Mouse (Mus musculus) kidney, postnatal 0 days (tissue): ENCODE data around the gene Adam1b. TPM values are rescaled to one million over a fixed set of nuclear protein-coding genes. Genes with fewer than 3 reads are reported as not detected.

Source experiments
- ATAC-seq: fragments of 200-750 bp; cut with Nextera tagmentation; replicated peaks from 2 replicates; pipeline ENCODE4 v1.8.0; 2017; ENCODE audit warnings: low read depth, moderate number of reproducible peaks, moderate TSS enrichment, moderate library complexity; ENCODE audit not compliant: low FRiP score
- DNase-seq: peaks from one replicate; pipeline ENCODE4 v3.0.0-alpha.2; 2016; ENCODE audit warnings: low spot score
- H3K27ac ChIP-seq: fragments of 300-500 bp; sonication (generic); 2 replicates; pipeline ENCODE4 v1.5.1; 2014; ENCODE audit warnings: mild to moderate bottlenecking
- H3K27me3 ChIP-seq: fragments of 300-500 bp; sonication (generic); 2 replicates; pipeline ENCODE4 v1.6.1; 2014; ENCODE audit warnings: low read length, mixed read lengths; ENCODE audit not compliant: insufficient read depth
- H3K36me3 ChIP-seq: fragments of 300-500 bp; sonication (generic); 2 replicates; pipeline ENCODE4 v1.6.1; 2014; ENCODE audit warnings: low read length, mixed read lengths; ENCODE audit not compliant: insufficient read depth
- H3K4me1 ChIP-seq: fragments of 300-500 bp; sonication (generic); replicated peaks from 2 replicates; pipeline ENCODE4 v1.6.1; 2014; ENCODE audit warnings: antibody characterized with exemption, low read length, mixed read lengths; ENCODE audit not compliant: insufficient read depth
- H3K4me2 ChIP-seq: fragments of 300-500 bp; sonication (generic); 2 replicates; pipeline ENCODE4 v1.6.1; 2014; ENCODE audit warnings: mild to moderate bottlenecking, low read length, moderate library complexity, mixed read lengths
- H3K4me3 ChIP-seq: fragments of 300-500 bp; sonication (generic); replicated peaks from 2 replicates; pipeline ENCODE4 v1.5.1; 2014; ENCODE audit warnings: low read depth, low read length
- H3K9ac ChIP-seq: fragments of 300-500 bp; sonication (generic); 2 replicates; pipeline ENCODE4 v1.6.1; 2014; ENCODE audit warnings: low read depth, low read length
- H3K9me3 ChIP-seq: fragments of 300-500 bp; sonication (generic); replicated peaks from 2 replicates; pipeline ENCODE4 v1.6.1; 2016; ENCODE audit warnings: low read length, inconsistent platforms, mixed read lengths
- CTCF ChIP-seq: IDR thresholded peaks from 2 replicates; pipeline ENCODE4 v1.5.1; 2016; ENCODE audit warnings: antibody characterized with exemption, low read depth, mild to moderate bottlenecking, moderate library complexity
- WGBS: fragments of 180-500 bp; shearing (Covaris S2); extraction: QIAGEN DNeasy Blood & Tissue Kit; methylation state at CpG from one replicate; pipeline ENCODE4 v1.1.7; 2014; 5-methylcytosine and 5-hydroxymethylcytosine counted together
- polyA plus RNA-seq: library from polyadenylated mRNA; unstranded; fragments of >200 nt; fragmentation: Nextera tagmentation; extraction: Ambion mirVana; gene quantifications from 2 replicates; pipeline ENCODE4 v1.2.1, GENCODE M21; 2015

Adam1b gene
- polyA plus RNA-seq, 1 experiment from 2014 or later = 0.12 TPM

DNA sequence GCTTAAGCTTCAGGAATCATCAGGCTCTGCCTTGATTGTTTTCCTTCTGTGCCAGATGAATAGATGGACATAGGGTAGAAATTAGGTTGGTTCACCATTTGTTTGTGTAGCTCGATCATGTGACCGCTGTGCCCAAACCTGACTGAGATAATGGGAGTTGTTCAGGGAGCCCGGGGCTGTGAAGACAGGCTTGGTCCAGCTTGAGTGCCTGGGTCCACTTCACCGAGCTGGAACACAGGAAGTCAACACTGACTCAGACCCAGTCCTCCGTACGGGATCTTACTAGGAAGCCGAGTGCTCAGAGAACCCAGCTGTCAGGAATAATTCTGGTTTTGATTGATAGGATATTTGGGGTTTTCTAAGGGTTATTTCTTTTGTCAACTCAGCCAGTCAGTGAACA, 28.6 kb downstream of the Adam1b start:
- no peak for DNase-seq
- Histone ChIP-seq H3K27ac (no peak overlapping the region), H3K27me3 (no peaks in the 10 kb centered on the region), H3K36me3 (no peaks in the 10 kb centered on the region), H3K9me3 (no peaks in the 10 kb centered on the region), H3K9ac (no peak overlapping the region), H3K4me2 (no peak overlapping the region), H3K4me1 (no peaks in the 10 kb centered on the region), H3K4me3 (no peak overlapping the region)
- WGBS = 56% methylated on average over 7 of the region's 7 CpGs
- TF ChIP-seq CTCF = no peak
- ATAC-seq = no peak

DNA sequence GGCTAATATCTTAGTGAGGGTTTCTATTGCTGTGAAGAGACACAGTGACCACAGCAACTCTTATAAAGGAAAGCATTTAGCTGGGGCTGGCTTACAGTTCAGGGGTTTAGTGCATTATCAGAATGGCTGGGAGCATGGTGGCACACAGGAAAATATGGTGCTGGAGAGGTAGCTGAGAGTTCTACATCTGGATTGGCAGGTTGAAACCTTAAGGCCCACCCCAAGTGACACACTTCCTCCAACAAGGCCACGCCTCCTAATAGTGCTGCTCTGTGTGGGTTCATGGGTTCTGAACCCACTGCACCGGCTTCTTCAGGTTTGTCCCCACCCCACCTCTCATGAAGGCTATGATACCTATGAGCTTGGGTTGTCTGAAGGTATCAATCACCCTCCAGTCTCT, 30.8 kb downstream of the Adam1b start:
- Histone ChIP-seq H3K9me3 (no peaks in the 10 kb centered on the region), H3K36me3 (no peaks in the 10 kb centered on the region), H3K4me1 (no peaks in the 10 kb centered on the region), H3K4me2 (no peak overlapping the region), H3K4me3 (no peak overlapping the region), H3K27me3 (no peaks in the 10 kb centered on the region), H3K9ac (no peak overlapping the region), H3K27ac (no peak overlapping the region)
- ATAC-seq = no peak
- no peak for DNase-seq
- TF ChIP-seq CTCF = no peak
- WGBS = 79% methylated on average over 2 of the region's 2 CpGs

DNA sequence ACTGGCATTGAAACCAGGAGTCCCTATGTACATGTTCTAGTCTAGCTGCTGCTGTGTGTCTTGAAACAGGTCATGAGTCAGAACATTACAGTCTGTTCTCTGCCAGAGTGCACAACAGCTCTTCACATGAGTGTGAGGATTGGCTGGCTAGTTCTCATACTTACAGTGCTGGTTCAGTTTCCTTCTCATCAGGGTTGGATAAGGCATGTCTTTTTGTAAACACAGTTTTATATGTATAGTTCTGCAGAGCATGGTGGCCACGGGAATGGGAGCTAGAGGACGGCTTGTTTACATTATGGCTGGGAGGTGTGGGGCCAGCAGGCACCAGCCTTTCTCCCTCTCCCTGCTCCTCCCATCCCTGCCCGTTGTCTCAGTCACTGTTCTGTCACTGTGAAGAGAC, 33.7 kb downstream of the Adam1b start:
- Histone ChIP-seq H3K27ac (no peak overlapping the region), H3K4me3 (no peak overlapping the region), H3K4me2 (no peak overlapping the region), H3K27me3 (no peaks in the 10 kb centered on the region), H3K4me1 (no peaks in the 10 kb centered on the region), H3K36me3 (no peaks in the 10 kb centered on the region), H3K9ac (no peak overlapping the region), H3K9me3 (no peaks in the 10 kb centered on the region)
- WGBS = 9% methylated on average over 3 of the region's 3 CpGs
- ATAC-seq (no peak), DNase-seq (no peak)
- TF ChIP-seq CTCF = no peak

DNA sequence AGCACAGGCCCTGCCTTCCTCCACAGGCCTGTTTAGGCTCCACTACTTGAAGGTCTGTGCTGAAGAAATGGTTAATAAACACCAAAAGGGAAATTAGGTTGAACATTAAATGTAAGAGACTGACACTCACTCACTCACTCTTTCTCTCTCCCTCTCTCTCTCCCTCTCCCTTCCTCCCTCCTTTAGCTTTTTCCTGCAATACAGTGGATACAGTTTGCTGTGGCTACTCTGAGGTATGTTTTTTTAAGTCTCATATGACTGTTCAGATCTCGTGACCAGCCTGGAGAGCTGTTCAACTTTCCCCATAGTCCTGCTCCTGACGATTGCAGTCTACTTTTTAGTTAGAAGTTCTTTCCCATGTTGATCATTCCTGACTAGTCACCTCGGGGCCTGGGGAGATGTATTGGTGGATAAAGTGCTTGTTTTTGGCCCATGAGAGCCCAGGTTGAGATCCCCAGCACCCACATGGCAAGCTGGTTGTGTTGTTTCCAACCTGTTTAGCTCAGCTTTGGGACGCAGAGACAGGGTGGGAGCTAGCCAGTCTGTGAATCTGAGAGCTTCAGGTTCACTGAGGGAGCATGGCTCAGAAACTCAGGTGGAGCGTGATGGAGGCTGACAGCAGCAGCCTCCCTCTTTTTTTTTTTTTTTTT, 39.5 kb downstream of the Adam1b start:
- H3K4me3 ChIP-seq = no peak overlapping the region
- ATAC-seq (no peak), DNase-seq (no peak)
- no peaks in the 10 kb centered on the region for H3K9me3 ChIP-seq
- TF ChIP-seq CTCF = no peak
- H3K27me3 ChIP-seq = no peaks in the 10 kb centered on the region
- 0 out of 2 replicates have a peak, but pooled peaks cover 2% of the 10 kb centered on the region for H3K4me1 ChIP-seq
- H3K9ac ChIP-seq = peak overlapping the region; percentile 35
- WGBS = 34% methylated on average over 5 of the region's 5 CpGs
- H3K36me3 ChIP-seq = no peaks in the 10 kb centered on the region
- peak overlapping the region; percentile 85 for H3K27ac ChIP-seq
- H3K4me2 ChIP-seq = peak overlapping the region; percentile 35

DNA sequence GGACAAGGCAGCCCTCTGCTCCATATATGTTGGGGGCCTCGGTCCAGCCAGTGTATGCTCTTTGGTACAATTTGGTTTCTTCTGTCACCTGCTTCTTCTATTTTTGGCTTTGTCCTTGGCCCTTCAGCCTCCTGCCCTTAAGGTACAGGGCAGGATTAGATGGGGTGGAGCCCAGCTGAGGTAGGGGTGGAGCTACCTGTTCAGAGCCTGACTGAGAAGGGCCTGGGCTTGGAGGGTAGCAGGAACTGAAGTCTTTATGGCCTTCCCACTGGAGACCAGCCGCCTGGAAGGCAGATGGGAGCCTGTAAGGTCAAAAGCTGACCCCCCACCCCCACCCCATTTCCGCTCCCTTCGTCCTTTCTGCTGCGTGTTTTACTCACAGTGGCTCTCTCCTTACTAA, 40.3 kb downstream of the Adam1b start:
- ATAC-seq (peak; percentile 76; the same call in 1 of the 2 replicates), DNase-seq (no peak)

DNA sequence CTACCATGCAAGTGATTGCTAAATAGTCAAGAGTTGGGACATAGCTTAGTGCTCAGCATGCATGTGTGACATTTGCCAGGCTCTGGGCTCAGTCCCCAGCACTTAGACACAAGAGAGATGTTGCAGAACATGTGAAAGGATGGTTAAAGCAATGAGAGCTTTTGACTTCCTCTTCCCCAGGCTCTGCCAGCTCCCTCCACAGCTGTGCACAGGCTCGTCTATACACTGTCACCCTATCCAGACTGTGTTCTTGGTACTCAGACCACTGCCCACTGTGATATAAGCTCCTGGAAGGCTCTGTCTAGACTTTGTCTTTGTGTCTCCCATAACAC, 41.1 kb downstream of the Adam1b start:
- Histone ChIP-seq H3K4me1 (0 out of 2 replicates have a peak, but pooled peaks cover 2% of the 10 kb centered on the region), H3K9ac (no peak overlapping the region), H3K4me3 (no peak overlapping the region), H3K36me3 (no peaks in the 10 kb centered on the region), H3K4me2 (no peak overlapping the region), H3K9me3 (no peaks in the 10 kb centered on the region), H3K27ac (no peak overlapping the region), H3K27me3 (no peaks in the 10 kb centered on the region)
- no peak for ATAC-seq
- no peak for TF ChIP-seq CTCF
- 32% methylated on average over 1 of the region's 1 CpGs for WGBS
- no peak for DNase-seq

More for the DNA sequence above, 40.3 kb downstream of the Adam1b start:
- no peaks in the 10 kb centered on the region for H3K27me3 ChIP-seq
- peak overlapping the region; percentile 35 for H3K4me2 ChIP-seq
- no peak for TF ChIP-seq CTCF
- H3K4me1 ChIP-seq = 0 out of 2 replicates have a peak, but pooled peaks cover 2% of the 10 kb centered on the region
- peak overlapping the region; percentile 35; the same call in 1 of the 2 replicates for H3K9ac ChIP-seq
- H3K36me3 ChIP-seq = no peaks in the 10 kb centered on the region
- 36% methylated on average over 5 of the region's 5 CpGs for WGBS
- no peaks in the 10 kb centered on the region for H3K9me3 ChIP-seq
- peak overlapping the region; percentile 85 for H3K27ac ChIP-seq
- H3K4me3 ChIP-seq = no peak overlapping the region
